Mouse (Mus musculus): ENCODE measurements around the gene 6330409D20Rik.

6330409D20Rik gene

GRCm38 (mm10) chr2:32693823-32694411 lies 46.9 kb downstream of the 6330409D20Rik start:
- peak; percentile 97 to 98 for DNase-seq

GRCm38 (mm10) chr2:32693282-32693681 lies 47.5 kb downstream of the 6330409D20Rik start:
- DNase-seq = peak; percentile 33 to 42

GRCm38 (mm10) chr2:32692496-32692895 lies 48.3 kb downstream of the 6330409D20Rik start:
- no peak for DNase-seq

GRCm38 (mm10) chr2:32691041-32691440 lies 49.8 kb downstream of the 6330409D20Rik start:
- no peak for DNase-seq

- DNase-seq = peak; percentile 94 to 97
Observed at GRCm38 (mm10) chr2:32689420-32689819, 51.4 kb downstream of the 6330409D20Rik start.

GRCm38 (mm10) chr2:32687562-32687961 lies 53.3 kb downstream of the 6330409D20Rik start:
- DNase-seq = no peak

GRCm38 (mm10) chr2:32686640-32687039 lies 54.2 kb downstream of the 6330409D20Rik start:
- DNase-seq = no peak

GRCm38 (mm10) chr2:32685807-32686206 lies 55.0 kb downstream of the 6330409D20Rik start:
- DNase-seq = no peak

GRCm38 (mm10) chr2:32684681-32685428 lies 56.0 kb downstream of the 6330409D20Rik start:
- DNase-seq = no peak

GRCm38 (mm10) chr2:32683701-32684100 lies 57.1 kb downstream of the 6330409D20Rik start:
- no peak for DNase-seq

GRCm38 (mm10) chr2:32682721-32683417 lies 57.9 kb downstream of the 6330409D20Rik start:
- DNase-seq = no peak
